Mouse (Mus musculus): Measurements from ENCODE around the gene Cpa5.

DNA sequence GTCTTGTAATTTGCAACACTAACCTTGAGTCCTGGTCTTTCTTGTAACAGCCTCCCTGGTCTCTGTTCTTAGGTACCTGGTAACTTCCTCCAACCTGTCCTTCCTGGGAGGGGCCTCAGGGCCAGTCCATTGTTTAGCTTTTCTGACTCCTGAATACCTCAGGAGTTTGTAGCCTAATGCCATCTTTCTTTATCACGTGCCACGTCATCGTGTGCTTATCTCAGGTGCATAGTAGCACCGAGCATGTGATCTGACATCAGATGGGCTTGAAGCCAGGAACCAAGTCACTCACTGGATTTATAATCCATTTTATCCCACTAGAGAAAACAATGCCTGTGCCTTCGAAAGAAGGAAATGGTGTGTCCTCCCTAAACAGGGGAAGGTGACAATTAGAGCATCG is 47.2 kb upstream of the Cpa5 start:
- TF ChIP-seq CTCF (IDR thresholded peaks at IDR 0.05; ENCODE audit: low read depth, low read length) (no peak), GATA1 (IDR thresholded peaks at IDR 0.05; ENCODE audit: borderline replicate concordance, low read length) (no peak), POLR2AphosphoS5 (IDR thresholded peaks at IDR 0.05; ENCODE audit: insufficient replicate concordance, low read depth, low read length) (no peak)
